Mouse (Mus musculus) heart, embryonic 16.5 days (tissue): ENCODE data around the gene Olfr1383. TPM values are rescaled to one million over a fixed set of nuclear protein-coding genes. Genes with fewer than 3 reads are reported as not detected.
"Not testable (repeated sequence)": the region's sequence is repeated elsewhere in the genome, so short reads cannot be mapped to it uniquely, and the experiment has no call there.

ENCODE experiments used
- ATAC-seq: fragments of 200-750 bp; cut with Nextera tagmentation; replicated peaks from 2 replicates; pipeline ENCODE4 v1.8.0; 2017; ENCODE audit warnings: moderate number of reproducible peaks; ENCODE audit not compliant: insufficient read depth, low FRiP score; ENCODE audit errors: extremely low read depth
- H3K27ac ChIP-seq: fragments of 300-500 bp; sonication (generic); 2 replicates; pipeline ENCODE4 v1.5.1; 2014; ENCODE audit warnings: mild to moderate bottlenecking, low read length, control low read depth, moderate library complexity
- H3K27me3 ChIP-seq: fragments of 300-500 bp; sonication (generic); 2 replicates; pipeline ENCODE4 v1.6.1; 2014; ENCODE audit warnings: low read length, mixed read lengths; ENCODE audit not compliant: control insufficient read depth, insufficient read depth
- H3K36me3 ChIP-seq: fragments of 300-500 bp; sonication (generic); 2 replicates; pipeline ENCODE4 v1.6.1; 2014; ENCODE audit not compliant: control insufficient read depth, insufficient read depth
- H3K4me1 ChIP-seq: fragments of 300-500 bp; sonication (generic); 2 replicates; pipeline ENCODE4 v1.6.1; 2014; ENCODE audit warnings: low read length, mixed read lengths; ENCODE audit not compliant: control insufficient read depth, insufficient read depth
- H3K4me2 ChIP-seq: fragments of 300-500 bp; sonication (generic); 2 replicates; pipeline ENCODE4 v1.6.1; 2014; ENCODE audit warnings: low read depth, mild to moderate bottlenecking, control low read depth, low read length
- H3K4me3 ChIP-seq: fragments of 300-500 bp; sonication (generic); 2 replicates; pipeline ENCODE4 v1.5.1; 2014; ENCODE audit warnings: mild to moderate bottlenecking, control low read depth, low read length
- H3K9ac ChIP-seq: fragments of 300-500 bp; sonication (generic); 2 replicates; pipeline ENCODE4 v1.6.1; 2014; ENCODE audit warnings: low read length, control low read depth
- H3K9me3 ChIP-seq: fragments of 300-500 bp; sonication (generic); replicated peaks from 2 replicates; pipeline ENCODE4 v1.6.1; 2016; ENCODE audit warnings: low read length; ENCODE audit not compliant: control insufficient read depth
- WGBS: fragments of 180-500 bp; shearing (Covaris S2); extraction: QIAGEN DNeasy Blood & Tissue Kit; methylation state at CpG from one replicate; pipeline ENCODE4 v1.1.7; 2014; 5-methylcytosine and 5-hydroxymethylcytosine counted together
- polyA plus RNA-seq: library from polyadenylated mRNA; unstranded; fragments of >200 nt; fragmentation: Nextera tagmentation; extraction: Ambion mirVana; gene quantifications from 2 replicates; pipeline ENCODE4 v1.2.1, GENCODE M21; 2015

The Olfr1383 gene
- polyA plus RNA-seq, 1 experiment from 2014 or later, result not detected

- H3K4me2 ChIP-seq, H3K4me3 ChIP-seq, H3K9ac ChIP-seq, H3K27ac ChIP-seq, ATAC-seq, H3K27me3 ChIP-seq, H3K36me3 ChIP-seq, H3K4me1 ChIP-seq, H3K9me3 ChIP-seq: not testable (repeated sequence)
- WGBS, result 37% methylated on average over 2 of the region's 2 CpGs
Observed at GRCm38 (mm10) chr11:49575054-49575453, 55.6 kb downstream of the Olfr1383 start.

Other genes with a start within 250 kb of the Olfr1383 start
- 0.15 and 0.17 TPM in 2 replicates for gene Olfr1393, start 241.3 kb upstream of the Olfr1383 start, polyA plus RNA-seq
- not detected in 2 replicates for gene Olfr1392, start 234.4 kb upstream of the Olfr1383 start, polyA plus RNA-seq
- not detected in 2 replicates for gene Olfr10, start 214.9 kb upstream of the Olfr1383 start, polyA plus RNA-seq
- not detected in 2 replicates for gene Olfr1391, start 196.9 kb upstream of the Olfr1383 start, polyA plus RNA-seq
- not detected in 2 replicates for gene Olfr1390, start 184.5 kb upstream of the Olfr1383 start, polyA plus RNA-seq
- gene Olfr1389, start 96.6 kb upstream of the Olfr1383 start, polyA plus RNA-seq, result not detected in 2 replicates
- gene Olfr1388, start 83.0 kb upstream of the Olfr1383 start, polyA plus RNA-seq, result not detected in 2 replicates
- gene Olfr1387, start 64.3 kb upstream of the Olfr1383 start, polyA plus RNA-seq, result not detected in 2 replicates
- gene Olfr1386, start 54.6 kb upstream of the Olfr1383 start, polyA plus RNA-seq, result not detected in 2 replicates
- gene Olfr1385, start 30.6 kb upstream of the Olfr1383 start, polyA plus RNA-seq, result 0.05 TPM in 1 of 2 replicates, not detected in the other
- not detected in 2 replicates for gene Olfr1384, start 12.9 kb upstream of the Olfr1383 start, polyA plus RNA-seq
- not detected in 2 replicates for gene Olfr1382, start 8.6 kb downstream of the Olfr1383 start, polyA plus RNA-seq
- not detected in 2 replicates for gene Olfr1381, start 23.8 kb downstream of the Olfr1383 start, polyA plus RNA-seq
- not detected in 2 replicates for gene Olfr1380, start 37.2 kb downstream of the Olfr1383 start, polyA plus RNA-seq
- 6.1 and 7.4 TPM in 2 replicates for gene Flt4, start 89.6 kb downstream of the Olfr1383 start, polyA plus RNA-seq
- gene Scgb3a1, start 144.0 kb downstream of the Olfr1383 start, polyA plus RNA-seq, result 2.1 and 5.3 TPM in 2 replicates
- gene Cnot6, start 193.1 kb downstream of the Olfr1383 start, polyA plus RNA-seq, result 30.0 and 33.6 TPM in 2 replicates